25 mouse cellular contexts compared by ENCODE assay signal in genomic region chr1:36118061-36118685, GRCm38 (mm10). TPM values are rescaled to one million over a fixed set of nuclear protein-coding genes. Genes with fewer than 3 reads are reported as not detected.
DNase-seq lines count a peak whose midpoint lies in the region; ATAC-seq and TF ChIP-seq lines count a peak whose summit lies in the region.
"Had no signal": no experiment of that assay in that cellular context is flagged by ENCODE, and none has a peak within 500 bp of the region (broad histone marks: within the 10 kb centered on the region; RNA-seq: fewer than 3 reads in every experiment).

No protein-coding gene starts in this region.

- no peak overlapping the region for H3K9ac ChIP-seq in heart, adult 2 months (ENCODE audit: low read depth, low read length)
- H3K9ac ChIP-seq: forebrain, postnatal 0 days; heart, embryonic 13.5 days; hindbrain, embryonic 14.5 days had no signal

- H3K36me3 ChIP-seq in heart, adult 2 months (ENCODE audit: control insufficient read depth, insufficient read depth, low read length): no peaks in the 10 kb centered on the region
- H3K36me3 ChIP-seq: heart, embryonic 10.5 days; heart, embryonic 13.5 days had no signal

- TF ChIP-seq CTCF in heart, adult 2 months (IDR thresholded peaks at IDR 0.05): no peak
- TF ChIP-seq CTCF in left cerebral cortex, adult 2 months (IDR thresholded peaks at IDR 0.05): no peak

- TF ChIP-seq POLR2A in heart, adult 2 months (IDR thresholded peaks at IDR 0.05; ENCODE audit: insufficient read depth, low read depth, low read length): no peak

- H3K27ac ChIP-seq in heart, adult 2 months: no peak overlapping the region
- no peak overlapping the region for H3K27ac ChIP-seq in left cerebral cortex, adult 2 months
- H3K27ac ChIP-seq: gastrocnemius, adult 2 months; heart, embryonic 10.5 days; heart, embryonic 13.5 days; hindbrain, embryonic 14.5 days; hindbrain, postnatal 0 days had no signal

- TF ChIP-seq EP300 in heart, adult 2 months (IDR thresholded peaks at IDR 0.05; ENCODE audit: insufficient read depth, low read depth, low read length): no peak

- no peak overlapping the region for H3K4me3 ChIP-seq in heart, adult 2 months
- no peak overlapping the region for H3K4me3 ChIP-seq in left cerebral cortex, adult 2 months
- H3K4me3 ChIP-seq: gastrocnemius, adult 2 months; heart, embryonic 10.5 days; heart, embryonic 13.5 days had no signal

- H3K4me1 ChIP-seq in heart, adult 2 months (ENCODE audit: control insufficient read depth, insufficient read depth, low read length): no peaks in the 10 kb centered on the region

- 76% methylated on average over 9 of the region's 9 CpGs for WGBS in heart, adult 2 months

- no peaks in the 10 kb centered on the region for H3K79me2 ChIP-seq in heart, adult 2 months (replicated peaks; ENCODE audit: control insufficient read depth, insufficient read depth, low read length)

- intact Hi-C loops in heart, adult 2 months (cut with DNase I): no loop called here
- intact Hi-C loops in left cerebral cortex, adult 2 months (cut with DNase I): no loop called here

- no peaks in the 10 kb centered on the region for H3K27me3 ChIP-seq in heart, adult 2 months (ENCODE audit: control insufficient read depth, insufficient read depth, low read length)
- H3K27me3 ChIP-seq: heart, embryonic 13.5 days; Patski had no signal

- ATAC-seq in CD4-positive, CD25-positive, alpha-beta regulatory T cell, adult 4 months: no peak
- ATAC-seq: forebrain, embryonic 14.5 days; forebrain, postnatal 0 days; hindbrain, postnatal 0 days; inflammation-experienced regulatory T-cells, adult 6 months; intestine, embryonic 16.5 days; Patski had no signal

- peak; percentile 55 for DNase-seq in heart, adult 11 months
- DNase-seq in heart, adult 2 months: no peak
- peak; percentile 20 for DNase-seq in Muller cell, postnatal 12 days (ENCODE audit: inconsistent ontology term)
- peak; percentile 82 for DNase-seq in adipocyte (ENCODE audit: low spot score)
- DNase-seq in adrenal gland, postnatal 25 days: peak; percentile 46
- DNase-seq in left cerebral cortex, adult 2 months (ENCODE audit: extremely low spot score in 1 of 2, low spot score in 2 of 2): no peak
- DNase-seq: cerebellum, adult 18-20 months; cerebellum, adult 9-10 months; cerebellum, postnatal 14 days; forebrain, postnatal 0 days; gastrocnemius, adult 2 months; gastrocnemius, postnatal 14 days; heart, adult 18-20 months; heart, postnatal 14 days; heart, postnatal 4 days; kidney, adult 18-20 months had no signal

RNA-seq across cellular contexts. Expression of gene Hs6st1, which starts 50.0 kb away (rescaled TPM):
- 10 to 100 TPM; 22.8 to 23.0 TPM for total RNA-seq in heart, adult 2 months (2021)
- 25.3 and 28.9 TPM in 2 replicates for polyA plus RNA-seq in heart, adult 2 months (2012; rRNA removed)
- total RNA-seq in adrenal gland, postnatal 25 days (2021): 140 and 171 TPM in 2 replicates
- total RNA-seq in left cerebral cortex, adult 2 months (2021): 10 to 100 TPM; 52.8 to 56.1 TPM
- 1 to 10 TPM; 4.3 to 4.7 TPM for polyA plus RNA-seq in CD4-positive, CD25-positive, alpha-beta regulatory T cell, adult 4 months (2017; shearing (Covaris generic))

Comparison
In these comparisons a context has a peak if more than half of its experiments do, and no peak if none do; other contexts are left out.
1. DNase-seq: peak in heart, adult 11 months (single experiment), Muller cell, postnatal 12 days (single experiment), adipocyte (single experiment) and adrenal gland, postnatal 25 days (single experiment); none in heart, adult 2 months (0 of 2) and left cerebral cortex, adult 2 months (0 of 2).